Mouse (Mus musculus): ENCODE measurements around the gene Gm49380. TPM values are rescaled to one million over a fixed set of nuclear protein-coding genes. Genes with fewer than 3 reads are reported as not detected.

Gm49380 gene
- total and polyA plus RNA-seq, 3 experiments: 0.24 TPM; not detected in 2

- TF ChIP-seq E2F4 (IDR thresholded peaks at IDR 0.05; ENCODE audit: borderline replicate concordance, low read depth, low read length) (no peak), ZC3H11A (IDR thresholded peaks at IDR 0.05; ENCODE audit: low read depth, low read length) (no peak), CHD1 (IDR thresholded peaks at IDR 0.05; ENCODE audit: low read depth, low read length) (no peak), EP300 (IDR thresholded peaks at IDR 0.05; ENCODE audit: low read depth in 1 of 2, low read length in 2 of 2) (0 out of 4 replicates have a peak, but pooled peaks of 1 of the 2 experiments have one; percentile 7), GABPA (IDR thresholded peaks at IDR 0.05; ENCODE audit: low read depth, low read length) (no peak), KAT2A (conservative IDR thresholded peaks at IDR 0.05; ENCODE audit: low read depth, low read length) (no peak), UBTF (IDR thresholded peaks at IDR 0.05; ENCODE audit: borderline replicate concordance, insufficient read depth, low read depth, low read length) (no peak), CHD2 (IDR thresholded peaks at IDR 0.05; ENCODE audit: low read length) (no peak), CTCF (IDR thresholded peaks at IDR 0.05 in 2 of 3, conservative IDR thresholded peaks at IDR 0.05 in 1 of 3; ENCODE audit: control insufficient read depth in 1 of 3, insufficient read depth in 1 of 3, low read depth in 2 of 3, low read length in 3 of 3, poor library complexity in 1 of 3, severe bottlenecking in 1 of 3) (no peak)
These were observed 29.7 kb downstream of the Gm49380 start (continued) for GRCm38 (mm10) chr9:44083392-44084121.

GRCm38 (mm10) chr9:44082266-44082665, 31.0 kb downstream of the Gm49380 start:
- no peak overlapping the region for H3K9ac ChIP-seq (ENCODE audit: control insufficient read depth, low read depth, low read length, poor library complexity, severe bottlenecking)
- DNase-seq (ENCODE audit: low read depth, low spot score): no peak
- H3K36me3 ChIP-seq (ENCODE audit: control insufficient read depth in 1 of 2, insufficient read depth in 2 of 2, low read length in 2 of 2): peaks cover 0 to 3% of the 10 kb centered on the region in 2 experiments; a peak in 1 of 4 replicates
- no peaks in the 10 kb centered on the region; the same call in 1 of the 2 replicates for H3K79me2 ChIP-seq (ENCODE audit: control insufficient read depth, insufficient read depth, low read length, poor library complexity)
- H3K4me3 ChIP-seq (ENCODE audit: control insufficient read depth in 1 of 2, insufficient read depth in 1 of 2, low read depth in 2 of 2, low read length in 2 of 2): no peak overlapping the region
- peaks cover 0 to 21% of the 10 kb centered on the region in 2 experiments; a peak in 3 of 4 replicates for H3K4me1 ChIP-seq (ENCODE audit: control insufficient read depth in 1 of 2, insufficient read depth in 2 of 2, low read length in 2 of 2)
- no peak for TF ChIP-seq SMC3 (IDR thresholded peaks at IDR 0.05; ENCODE audit: low read depth, low read length)
- TF ChIP-seq TAL1 (IDR thresholded peaks at IDR 0.05; ENCODE audit: low read length): no peak
- no peak for TF ChIP-seq EP300 (IDR thresholded peaks at IDR 0.05; ENCODE audit: low read depth in 1 of 2, low read length in 2 of 2)
- no peak for TF ChIP-seq TCF12 (IDR thresholded peaks at IDR 0.05; ENCODE audit: low read depth, low read length)
- TF ChIP-seq MYB (IDR thresholded peaks at IDR 0.05; ENCODE audit: low read depth, low read length): no peak
- TF ChIP-seq POLR2AphosphoS5 (IDR thresholded peaks at IDR 0.05; ENCODE audit: borderline replicate concordance, low read depth, low read length): no peak
- TF ChIP-seq MXI1 (IDR thresholded peaks at IDR 0.05; ENCODE audit: low read depth, low read length): no peak
- TF ChIP-seq MEF2A (IDR thresholded peaks at IDR 0.05; ENCODE audit: extremely low read depth, insufficient replicate concordance, low read depth, low read length, poor library complexity, severe bottlenecking): no peak
- TF ChIP-seq NRF1 (IDR thresholded peaks at IDR 0.05; ENCODE audit: insufficient read depth, low read depth, low read length, poor library complexity, severe bottlenecking): no peak
- TF ChIP-seq ZKSCAN1 (IDR thresholded peaks at IDR 0.05; ENCODE audit: low read depth, low read length): no peak
- no peak for TF ChIP-seq KAT2A (conservative IDR thresholded peaks at IDR 0.05; ENCODE audit: low read depth, low read length)
- TF ChIP-seq JUND (IDR thresholded peaks at IDR 0.05; ENCODE audit: low read depth, low read length): no peak
- no peak for TF ChIP-seq NELFE (IDR thresholded peaks at IDR 0.05; ENCODE audit: low read depth, low read length)
- no peak for TF ChIP-seq CTCF (IDR thresholded peaks at IDR 0.05 in 2 of 3, conservative IDR thresholded peaks at IDR 0.05 in 1 of 3; ENCODE audit: control insufficient read depth in 1 of 3, insufficient read depth in 1 of 3, low read depth in 2 of 3, low read length in 3 of 3, poor library complexity in 1 of 3, severe bottlenecking in 1 of 3)
- no peak for TF ChIP-seq TBP (IDR thresholded peaks at IDR 0.05; ENCODE audit: low read depth, low read length)
- H3K27ac ChIP-seq (ENCODE audit: control insufficient read depth, low read depth, low read length): no peak overlapping the region
- H3K9me3 ChIP-seq (replicated peaks; ENCODE audit: insufficient read depth, low read length): no peaks in the 10 kb centered on the region
- no peaks in the 10 kb centered on the region for H3K27me3 ChIP-seq (ENCODE audit: control insufficient read depth in 1 of 2, insufficient read depth in 2 of 2, low read length in 2 of 2)
